Mouse (Mus musculus): ENCODE results near the gene Odaph.

Odaph gene

GRCm38 (mm10) chr5:91989261-91989660, 2.0 kb downstream of the Odaph start:
- DNase-seq (ENCODE audit: low spot score): no peak

DNA sequence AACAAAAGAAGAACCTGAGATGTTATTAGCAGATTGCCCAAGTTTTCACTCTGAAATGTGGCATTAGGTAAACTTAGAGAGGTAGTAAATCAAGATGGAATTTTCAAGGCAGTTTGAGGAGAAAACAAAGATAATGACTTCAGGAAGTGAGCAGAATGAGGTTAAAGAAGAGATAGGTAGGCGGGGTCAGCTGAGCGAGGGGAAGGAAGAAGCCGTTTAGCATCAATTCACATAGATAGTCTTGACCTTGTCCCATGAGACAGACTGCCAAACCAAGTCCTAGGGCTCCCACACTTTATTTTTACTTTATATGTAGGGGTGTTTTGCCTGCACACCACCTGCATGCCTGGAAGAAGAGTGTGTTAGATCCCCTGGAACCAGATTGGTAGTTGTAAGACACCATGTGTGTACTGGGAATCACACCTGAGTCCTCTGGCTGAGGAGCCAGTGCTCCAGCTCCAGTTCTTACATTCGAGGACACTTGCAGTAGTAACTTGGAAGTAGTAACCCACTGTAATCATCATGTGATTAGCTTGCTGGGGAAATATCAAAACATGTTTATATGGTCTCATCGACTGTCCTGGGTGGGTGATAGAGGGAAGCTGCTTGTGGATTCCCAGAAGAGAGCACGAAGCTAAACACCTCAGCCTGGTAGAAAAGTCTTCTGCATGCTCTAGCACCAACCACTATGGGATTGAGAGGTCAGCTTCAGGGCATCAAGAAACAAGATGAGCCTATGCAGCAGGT, 4.1 kb downstream of the Odaph start:
- no peak for DNase-seq (ENCODE audit: low spot score)

- DNase-seq (ENCODE audit: low spot score): no peak
Measured at GRCm38 (mm10) chr5:91993061-91993460, 5.8 kb downstream of the Odaph start.

- no peak for DNase-seq (ENCODE audit: low spot score)
Measured at GRCm38 (mm10) chr5:91994546-91994945, 7.3 kb downstream of the Odaph start.

GRCm38 (mm10) chr5:92000770-92001169, 13.5 kb downstream of the Odaph start:
- DNase-seq (ENCODE audit: low spot score): no peak

DNA sequence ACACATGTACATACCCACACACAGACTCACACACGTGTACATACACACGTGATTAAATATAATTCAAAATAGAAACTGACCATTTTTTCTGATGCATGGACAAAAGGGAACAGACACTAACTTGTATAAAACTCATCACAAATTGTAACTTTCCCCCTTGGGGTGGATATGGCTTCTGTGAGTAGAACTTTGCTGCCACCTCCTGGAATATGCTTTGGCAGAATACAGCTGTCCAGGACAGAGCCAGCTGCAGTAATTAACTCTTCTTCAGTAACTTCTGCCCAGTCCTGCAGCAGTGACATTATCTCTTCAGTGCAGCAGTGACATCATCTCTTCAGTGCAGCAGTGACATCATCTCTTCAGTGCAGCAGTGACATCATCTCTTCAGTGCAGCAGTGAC, 15.7 kb downstream of the Odaph start:
- peak; percentile 9 for DNase-seq (ENCODE audit: low spot score)

DNA sequence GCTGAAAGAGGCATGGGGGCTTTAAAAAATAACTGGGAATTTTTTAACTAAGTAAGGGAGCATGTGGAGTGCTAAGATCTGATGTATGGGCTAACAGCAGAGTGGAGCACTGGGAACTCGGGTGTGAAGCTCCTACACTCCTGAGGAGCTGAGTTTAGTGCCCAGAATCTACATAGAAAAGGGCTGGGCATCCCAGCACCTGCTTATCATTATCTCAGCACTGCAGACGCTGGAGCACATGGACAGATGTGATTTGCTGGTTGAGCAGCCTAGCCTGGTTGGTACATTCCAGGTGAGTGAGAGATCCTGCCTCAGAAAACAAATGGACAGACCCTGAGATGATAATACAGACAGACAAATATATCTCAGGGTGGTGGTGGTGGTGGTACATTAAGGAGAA, 22.6 kb downstream of the Odaph start:
- no peak for DNase-seq (ENCODE audit: low spot score)

DNA sequence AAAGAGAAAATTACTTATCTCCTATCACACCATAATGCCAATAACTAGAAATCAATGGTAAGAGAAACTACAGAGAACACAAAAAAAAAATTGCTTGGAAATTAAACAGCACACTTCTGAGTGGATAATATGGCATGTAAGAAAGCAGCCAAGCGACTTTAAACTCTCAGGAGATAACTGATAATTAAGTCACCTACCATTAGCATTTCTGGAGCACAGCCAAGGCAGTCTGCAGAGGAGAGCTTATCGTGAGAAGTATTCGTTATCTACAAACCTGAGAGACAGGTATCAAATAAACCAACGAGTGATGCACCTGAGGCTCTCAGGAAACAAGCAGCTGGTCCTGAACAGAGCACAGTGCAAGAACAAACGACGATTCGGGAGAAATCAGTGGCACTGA, 24.5 kb downstream of the Odaph start:
- no peak for DNase-seq (ENCODE audit: low spot score)

- DNase-seq (ENCODE audit: low spot score): no peak
Measured at GRCm38 (mm10) chr5:92019960-92020359, 32.7 kb downstream of the Odaph start.

- DNase-seq (ENCODE audit: low spot score): peak; percentile 84
Measured at GRCm38 (mm10) chr5:92042377-92043348, 55.4 kb downstream of the Odaph start.

DNA sequence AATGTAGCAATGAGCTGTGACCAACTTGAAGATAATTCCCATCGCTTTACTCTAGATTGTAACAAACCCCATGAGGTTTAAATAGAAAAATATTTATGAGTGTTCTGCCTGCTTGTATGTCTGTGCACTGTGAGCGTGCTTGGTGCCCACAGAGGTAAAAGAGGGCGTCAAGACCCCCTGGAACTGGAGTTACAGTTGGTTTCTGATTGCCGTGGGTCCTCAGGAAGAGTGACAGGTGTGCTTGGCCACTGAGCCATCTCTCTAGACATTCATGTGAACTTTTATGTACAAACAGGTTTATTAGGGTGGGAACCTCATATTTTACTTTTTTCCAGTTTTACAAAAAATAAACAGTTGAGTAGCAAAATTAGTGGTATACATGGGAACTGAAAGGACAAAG, 56.5 kb downstream of the Odaph start, which contains the start of gene Cdkl2:
Gene Cdkl2 (minus strand): TSS at position 101 of the 400 bp plus-strand sequence.
- no peak for DNase-seq (ENCODE audit: low spot score)

Measured in layer of hippocampus, adult 9-10 months (tissue).